Mouse (Mus musculus) intestine, embryonic 14.5 days (tissue): ENCODE data around the gene Pak1ip1. TPM values are rescaled to one million over a fixed set of nuclear protein-coding genes. Genes with fewer than 3 reads are reported as not detected.

Experiments used
- ATAC-seq: fragments of 200-750 bp; cut with Nextera tagmentation; replicated peaks from 2 replicates; pipeline ENCODE4 v1.8.0; 2017; ENCODE audit warnings: low read depth, moderate number of reproducible peaks, moderate TSS enrichment, moderate library complexity; ENCODE audit not compliant: low FRiP score, low TSS enrichment
- DNase-seq: peaks from one replicate; pipeline ENCODE4 v3.0.0-alpha.2; 2018; ENCODE audit warnings: low spot score
- H3K27ac ChIP-seq: fragments of 300-500 bp; sonication (generic); 2 replicates; pipeline ENCODE4 v1.5.1; 2014; ENCODE audit warnings: low read depth, mild to moderate bottlenecking, control low read depth
- H3K27me3 ChIP-seq: fragments of 300-500 bp; sonication (generic); replicated peaks from 2 replicates; pipeline ENCODE4 v1.6.1; 2014; ENCODE audit warnings: low read length, control low read depth; ENCODE audit not compliant: control insufficient read depth, insufficient read depth
- H3K36me3 ChIP-seq: fragments of 300-500 bp; sonication (generic); 2 replicates; pipeline ENCODE4 v1.6.1; 2014; ENCODE audit warnings: low read length, control low read depth; ENCODE audit not compliant: control insufficient read depth, insufficient read depth
- H3K4me1 ChIP-seq: fragments of 300-500 bp; sonication (generic); replicated peaks from 2 replicates; pipeline ENCODE4 v1.6.1; 2014; ENCODE audit warnings: low read length, control low read depth, mixed read lengths; ENCODE audit not compliant: control insufficient read depth, insufficient read depth
- H3K4me2 ChIP-seq: fragments of 300-500 bp; sonication (generic); 2 replicates; pipeline ENCODE4 v1.6.1; 2014; ENCODE audit warnings: low read length
- H3K4me3 ChIP-seq: fragments of 300-500 bp; sonication (generic); 2 replicates; pipeline ENCODE4 v1.5.1; 2014; ENCODE audit warnings: low read depth, low read length, control low read depth, mixed read lengths
- H3K9ac ChIP-seq: fragments of 300-500 bp; sonication (generic); 2 replicates; pipeline ENCODE4 v1.6.1; 2014; ENCODE audit warnings: mild to moderate bottlenecking, low read length
- H3K9me3 ChIP-seq: fragments of 300-500 bp; sonication (generic); 2 replicates; pipeline ENCODE4 v1.6.1; 2016; ENCODE audit warnings: low read length, control low read depth; ENCODE audit not compliant: control insufficient read depth
- WGBS: fragments of 180-500 bp; shearing (Covaris S2); extraction: QIAGEN DNeasy Blood & Tissue Kit; methylation state at CpG from one replicate; pipeline ENCODE4 v1.1.7; 2014; 5-methylcytosine and 5-hydroxymethylcytosine counted together
- polyA plus RNA-seq: library from polyadenylated mRNA; unstranded; fragments of >200 nt; fragmentation: Nextera tagmentation; extraction: Ambion mirVana; gene quantifications from 2 replicates; pipeline ENCODE4 v1.2.1, GENCODE M21; 2014

Pak1ip1 gene
- polyA plus RNA-seq, 1 experiment from 2014 or later = 72.2 TPM

DNA sequence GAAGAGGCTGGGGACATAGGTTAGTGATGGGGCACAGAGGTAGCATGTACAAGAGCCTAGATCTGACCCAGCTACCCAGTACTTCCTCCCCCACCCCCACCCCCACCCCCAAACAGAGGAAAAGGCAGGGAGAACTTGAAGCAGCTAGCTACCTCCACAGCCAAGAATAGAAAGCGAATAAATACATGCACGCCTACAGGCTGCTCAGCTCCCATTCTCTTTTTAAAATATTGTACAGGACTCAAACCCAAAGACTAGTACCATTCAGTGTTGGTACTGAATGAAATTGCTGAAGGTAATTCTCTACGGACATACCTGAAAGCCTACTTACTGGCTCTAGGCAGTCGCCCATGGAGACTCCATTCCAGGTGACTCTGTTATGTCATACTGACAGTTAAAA, 41.7 kb downstream of the Pak1ip1 start:
- no peaks in the 10 kb centered on the region for H3K36me3 ChIP-seq
- DNase-seq (no peak), ATAC-seq (no peak)
- no peak overlapping the region for H3K27ac ChIP-seq
- H3K4me2 ChIP-seq = no peak overlapping the region
- H3K9me3 ChIP-seq = no peaks in the 10 kb centered on the region
- H3K4me3 ChIP-seq = no peak overlapping the region
- WGBS = 92% methylated on average over 4 of the region's 4 CpGs
- H3K9ac ChIP-seq = no peak overlapping the region
- H3K4me1 ChIP-seq = no peaks in the 10 kb centered on the region
- no peaks in the 10 kb centered on the region for H3K27me3 ChIP-seq

DNA sequence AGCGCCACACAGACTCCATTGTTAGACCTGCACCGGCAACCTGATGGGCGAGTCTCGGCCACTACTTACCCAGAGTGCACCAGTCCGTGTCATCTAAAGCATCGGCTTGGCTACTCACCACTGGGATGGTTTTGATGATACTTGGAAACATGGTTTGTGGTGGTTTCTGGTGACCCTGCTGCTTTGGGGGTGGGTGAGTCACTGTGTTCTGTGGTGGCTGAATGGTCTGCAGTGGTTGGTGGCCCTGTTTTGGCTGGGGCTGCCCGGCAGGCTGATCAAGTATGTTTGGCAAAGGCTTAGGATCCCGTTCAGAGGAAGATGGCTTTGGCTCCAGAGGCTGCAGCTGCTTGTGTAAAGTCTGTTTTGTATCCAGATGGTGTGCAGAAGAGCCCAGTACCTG, 45.1 kb downstream of the Pak1ip1 start:
- H3K9me3 ChIP-seq = no peaks in the 10 kb centered on the region
- ATAC-seq (no peak), DNase-seq (no peak)
- WGBS = 91% methylated on average over 8 of the region's 8 CpGs
- H3K9ac ChIP-seq = no peak overlapping the region
- H3K36me3 ChIP-seq = no peaks in the 10 kb centered on the region
- no peaks in the 10 kb centered on the region for H3K27me3 ChIP-seq
- H3K4me2 ChIP-seq = no peak overlapping the region
- no peaks in the 10 kb centered on the region for H3K4me1 ChIP-seq
- H3K27ac ChIP-seq = no peak overlapping the region
- H3K4me3 ChIP-seq = no peak overlapping the region

DNA sequence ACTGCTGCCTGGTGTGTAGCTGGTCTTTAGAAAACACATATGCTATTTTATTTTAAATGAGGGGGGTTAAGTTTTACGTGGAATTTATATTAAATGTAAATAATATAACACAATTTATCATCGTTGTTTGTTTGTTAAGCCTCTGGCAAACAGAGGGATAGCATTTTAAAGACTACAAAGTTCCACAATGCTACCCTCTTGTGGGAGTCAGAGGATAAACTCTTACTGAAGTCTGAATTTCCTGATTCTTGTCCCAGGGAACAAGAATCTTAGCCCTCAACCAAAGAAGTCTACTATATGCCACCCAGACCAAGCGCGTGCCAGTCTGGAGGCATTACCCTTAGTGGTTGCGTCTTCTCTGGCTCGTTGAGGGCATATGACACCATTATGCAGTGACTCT, 46.5 kb downstream of the Pak1ip1 start:
- ATAC-seq = no peak
- Histone ChIP-seq H3K27me3 (no peaks in the 10 kb centered on the region), H3K4me1 (no peaks in the 10 kb centered on the region), H3K4me3 (no peak overlapping the region), H3K27ac (no peak overlapping the region), H3K9me3 (no peaks in the 10 kb centered on the region), H3K4me2 (no peak overlapping the region), H3K36me3 (no peaks in the 10 kb centered on the region), H3K9ac (no peak overlapping the region)
- DNase-seq = no peak
- 86% methylated on average over 6 of the region's 6 CpGs for WGBS

- DNase-seq = no peak
- Histone ChIP-seq H3K9me3 (no peaks in the 10 kb centered on the region), H3K4me1 (no peaks in the 10 kb centered on the region), H3K27ac (no peak overlapping the region), H3K9ac (no peak overlapping the region), H3K4me3 (no peak overlapping the region), H3K27me3 (no peaks in the 10 kb centered on the region), H3K36me3 (no peaks in the 10 kb centered on the region), H3K4me2 (no peak overlapping the region)
- no peak for ATAC-seq
- 83% methylated on average over 5 of the region's 5 CpGs for WGBS
Measured at GRCm38 (mm10) chr13:41051965-41052364, 51.1 kb downstream of the Pak1ip1 start.

Other genes starting within 250 kb of the Pak1ip1 start
- gene Gcnt2, start 141.3 kb upstream of the Pak1ip1 start, polyA plus RNA-seq = 11.2 and 11.4 TPM in 2 replicates
- 225 and 246 TPM in 2 replicates for gene Tmem14c, start 15.3 kb downstream of the Pak1ip1 start, polyA plus RNA-seq
- gene Mak, start 78.7 kb downstream of the Pak1ip1 start, polyA plus RNA-seq = 0.26 and 0.39 TPM in 2 replicates
- not detected in 2 replicates for gene Gcm2, start 110.0 kb downstream of the Pak1ip1 start, polyA plus RNA-seq
- 0.23 and 0.30 TPM in 2 replicates for gene Sycp2l, start 113.3 kb downstream of the Pak1ip1 start, polyA plus RNA-seq
- 9.3 and 11.0 TPM in 2 replicates for gene Elovl2, start 219.4 kb downstream of the Pak1ip1 start, polyA plus RNA-seq
- 13.0 TPM in 2 replicates for gene Smim13, start 248.8 kb downstream of the Pak1ip1 start, polyA plus RNA-seq